In the genomic region with DNA sequence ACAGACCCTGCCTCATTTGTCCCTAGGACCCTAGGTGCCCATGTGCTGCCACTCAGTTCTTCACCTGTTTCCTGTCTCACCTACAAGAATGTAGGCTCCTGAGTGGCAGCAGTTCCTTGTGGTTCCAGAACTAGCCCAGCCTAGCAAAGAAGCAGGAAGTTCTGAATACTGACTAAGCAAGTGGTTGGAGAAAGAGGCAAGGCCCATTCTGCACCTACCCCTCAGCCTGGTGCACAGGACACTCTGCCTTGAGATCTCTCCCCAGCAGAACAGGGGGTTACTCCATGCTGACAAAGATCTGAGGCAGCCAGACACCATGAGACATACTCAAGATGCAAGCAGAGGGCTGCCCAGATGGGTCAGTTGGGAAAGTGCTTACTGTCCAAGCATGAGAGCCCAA, we compare ENCODE assay signal across 20 mouse cellular contexts.
"Had no signal": no experiment of that assay in that cellular context is flagged by ENCODE, and none has a peak within 500 bp of the region (broad histone marks: within the 10 kb centered on the region; RNA-seq: fewer than 3 reads in every experiment).

No protein-coding gene starts in this region.

- H3K4me2 ChIP-seq: intestine, embryonic 15.5 days; kidney, embryonic 15.5 days; limb, embryonic 12.5 days; limb, embryonic 15.5 days; liver, embryonic 11.5 days; lung, embryonic 15.5 days; midbrain, embryonic 12.5 days had no signal

- H3K27ac ChIP-seq: intestine, embryonic 15.5 days; kidney, embryonic 15.5 days; limb, embryonic 12.5 days; limb, embryonic 15.5 days; liver, embryonic 14.5 days; lung, embryonic 15.5 days; midbrain, embryonic 12.5 days; stomach, postnatal 0 days had no signal

- DNase-seq: kidney, adult 11 months; kidney, adult 8-10 months; kidney, postnatal 10 days; kidney, postnatal 36 days; layer of hippocampus, postnatal 36 days; left cerebral cortex, postnatal 4 days; liver, postnatal 0 days; lung, postnatal 14 days; lung, postnatal 4 days; thymus, postnatal 25 days had no signal

- H3K9me3 ChIP-seq: intestine, embryonic 15.5 days; kidney, embryonic 15.5 days; limb, embryonic 12.5 days; limb, embryonic 15.5 days; lung, embryonic 15.5 days; midbrain, embryonic 12.5 days had no signal

- H3K36me3 ChIP-seq: intestine, embryonic 15.5 days; kidney, embryonic 15.5 days; limb, embryonic 15.5 days; lung, embryonic 15.5 days; midbrain, embryonic 12.5 days had no signal

- H3K27me3 ChIP-seq: intestine, embryonic 15.5 days; kidney, embryonic 15.5 days; limb, embryonic 12.5 days; limb, embryonic 15.5 days; lung, embryonic 15.5 days; midbrain, embryonic 12.5 days had no signal

- H3K4me3 ChIP-seq: intestine, embryonic 15.5 days; kidney, embryonic 15.5 days; limb, embryonic 12.5 days; limb, embryonic 15.5 days; lung, embryonic 15.5 days; midbrain, embryonic 12.5 days had no signal

- H3K9ac ChIP-seq: intestine, embryonic 15.5 days; kidney, embryonic 15.5 days; limb, embryonic 12.5 days; limb, embryonic 15.5 days; liver, embryonic 14.5 days; liver, postnatal 0 days; lung, embryonic 15.5 days; midbrain, embryonic 12.5 days had no signal

- ATAC-seq: intestine, embryonic 15.5 days; liver, postnatal 0 days; midbrain, embryonic 16.5 days had no signal
